Mouse (Mus musculus) intestine, postnatal 0 days (tissue): ENCODE measurements around the gene Ndufs3. TPM values are rescaled to one million over a fixed set of nuclear protein-coding genes. Genes with fewer than 3 reads are reported as not detected.

Source experiments
- ATAC-seq: fragments of 200-750 bp; cut with Nextera tagmentation; 2 replicates; pipeline ENCODE4 v1.8.0; 2017; ENCODE audit warnings: mild to moderate bottlenecking, moderate TSS enrichment, moderate library complexity
- H3K27ac ChIP-seq: fragments of 300-500 bp; sonication (generic); 2 replicates; pipeline ENCODE4 v1.5.1; 2014; ENCODE audit warnings: mild to moderate bottlenecking, low read depth, low read length, moderate library complexity
- H3K27me3 ChIP-seq: fragments of 300-500 bp; sonication (generic); replicated peaks from 2 replicates; pipeline ENCODE4 v1.6.1; 2014; ENCODE audit warnings: low read length, mixed read lengths; ENCODE audit not compliant: control insufficient read depth, insufficient read depth
- H3K36me3 ChIP-seq: fragments of 300-500 bp; sonication (generic); 2 replicates; pipeline ENCODE4 v1.6.1; 2014; ENCODE audit warnings: mild to moderate bottlenecking, moderate library complexity; ENCODE audit not compliant: control insufficient read depth, insufficient read depth
- H3K4me1 ChIP-seq: fragments of 300-500 bp; sonication (generic); replicated peaks from 2 replicates; pipeline ENCODE4 v1.6.1; 2014; ENCODE audit warnings: antibody characterized with exemption, low read length, mixed read lengths; ENCODE audit not compliant: control insufficient read depth, insufficient read depth
- H3K4me2 ChIP-seq: fragments of 300-500 bp; sonication (generic); replicated peaks from 2 replicates; pipeline ENCODE4 v1.6.1; 2014; ENCODE audit warnings: low read depth, mild to moderate bottlenecking, moderate library complexity
- H3K4me3 ChIP-seq: fragments of 300-500 bp; sonication (generic); 2 replicates; pipeline ENCODE4 v1.5.1; 2014; ENCODE audit warnings: low read depth, low read length
- H3K9ac ChIP-seq: fragments of 300-500 bp; sonication (generic); 2 replicates; pipeline ENCODE4 v1.6.1; 2014; ENCODE audit warnings: mild to moderate bottlenecking, low read depth, low read length
- H3K9me3 ChIP-seq: fragments of 300-500 bp; sonication (generic); 2 replicates; pipeline ENCODE4 v1.6.1; 2016; ENCODE audit warnings: mixed run types; ENCODE audit not compliant: control insufficient read depth
- CTCF ChIP-seq: sonication (generic); IDR thresholded peaks from 2 replicates; pipeline ENCODE4 v1.5.1; 2016; ENCODE audit warnings: low read depth, mild to moderate bottlenecking, control low read depth, antibody characterized with exemption, moderate library complexity
- WGBS: fragments of 180-500 bp; shearing (Covaris S2); extraction: QIAGEN DNeasy Blood & Tissue Kit; methylation state at CpG from one replicate; pipeline ENCODE4 v1.1.7; 2014; 5-methylcytosine and 5-hydroxymethylcytosine counted together
- polyA plus RNA-seq: library from polyadenylated mRNA; unstranded; fragments of >200 nt; fragmentation: Nextera tagmentation; extraction: Ambion mirVana; gene quantifications from 2 replicates; pipeline ENCODE4 v1.2.1, GENCODE M21; 2015

Gene Ndufs3
- polyA plus RNA-seq, 1 experiment from 2014 or later = 280 TPM

DNA sequence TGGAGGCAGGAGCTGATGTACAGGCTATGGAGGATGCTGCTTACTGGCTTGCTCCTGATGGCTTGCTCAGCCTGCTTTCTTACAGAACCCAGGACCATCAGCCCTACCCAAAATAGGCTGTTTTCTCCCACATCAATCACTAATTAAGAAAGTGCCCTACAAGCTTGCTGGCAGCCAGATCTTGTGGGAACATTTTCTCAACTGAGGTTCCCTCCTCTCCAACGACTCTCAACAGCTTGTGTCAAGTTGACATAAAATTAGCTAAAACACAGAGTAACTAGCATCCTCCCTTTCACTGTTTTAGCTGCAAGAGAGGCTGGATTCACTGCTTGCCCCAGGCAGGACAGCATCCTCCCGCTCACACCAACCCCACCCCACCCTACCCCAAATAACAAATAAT lies 22.8 kb downstream of the Ndufs3 start:
- H3K9ac ChIP-seq = no peak overlapping the region
- H3K4me1 ChIP-seq = no peaks in the 10 kb centered on the region
- H3K27me3 ChIP-seq = peaks cover 21% of the 10 kb centered on the region
- H3K9me3 ChIP-seq = no peaks in the 10 kb centered on the region
- no peak overlapping the region for H3K27ac ChIP-seq
- no peak overlapping the region for H3K4me2 ChIP-seq
- no peak overlapping the region for H3K4me3 ChIP-seq
- 79% methylated on average over 2 of the region's 2 CpGs for WGBS
- no peak for TF ChIP-seq CTCF
- H3K36me3 ChIP-seq = no peaks in the 10 kb centered on the region
- ATAC-seq = no peak

- no peaks in the 10 kb centered on the region for H3K9me3 ChIP-seq
- H3K36me3 ChIP-seq = no peaks in the 10 kb centered on the region
- no peak for TF ChIP-seq CTCF
- WGBS = 39% methylated on average over 6 of the region's 6 CpGs
- ATAC-seq = no peak
- H3K27me3 ChIP-seq = 0 out of 2 replicates have a peak, but pooled peaks cover 6% of the 10 kb centered on the region
- no peak overlapping the region for H3K9ac ChIP-seq
- no peak overlapping the region for H3K27ac ChIP-seq
- H3K4me2 ChIP-seq = no peak overlapping the region
- H3K4me3 ChIP-seq = no peak overlapping the region
- H3K4me1 ChIP-seq = no peaks in the 10 kb centered on the region
Measured at GRCm38 (mm10) chr2:90880144-90880785, 24.4 kb downstream of the Ndufs3 start.

DNA sequence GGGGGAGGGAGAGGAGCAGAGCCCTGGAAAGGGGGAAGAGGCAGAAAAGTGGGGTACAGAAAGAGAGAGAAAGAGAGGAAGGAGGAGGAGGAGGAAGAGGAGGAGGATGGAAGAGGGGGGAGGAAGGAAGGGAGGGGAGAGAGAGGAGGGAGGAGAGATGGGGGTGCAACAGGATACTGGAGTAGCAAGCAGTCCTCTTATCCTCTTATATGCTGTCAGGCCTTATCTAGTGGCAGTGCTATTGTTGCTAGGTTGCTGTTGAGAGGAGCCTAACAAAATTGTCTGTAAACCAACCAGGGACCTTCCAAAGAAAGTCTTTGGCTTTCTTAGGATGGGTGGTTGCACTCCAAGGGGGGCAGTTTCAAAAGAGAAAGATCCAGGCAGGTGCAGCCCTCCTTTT lies 25.2 kb downstream of the Ndufs3 start:
- H3K27ac ChIP-seq = no peak overlapping the region
- H3K9me3 ChIP-seq = no peaks in the 10 kb centered on the region
- H3K4me3 ChIP-seq = no peak overlapping the region
- no peak overlapping the region for H3K4me2 ChIP-seq
- H3K36me3 ChIP-seq = no peaks in the 10 kb centered on the region
- no peak for TF ChIP-seq CTCF
- no peaks in the 10 kb centered on the region for H3K27me3 ChIP-seq
- no peaks in the 10 kb centered on the region for H3K4me1 ChIP-seq
- no peak for ATAC-seq
- H3K9ac ChIP-seq = no peak overlapping the region

GRCm38 (mm10) chr2:90877584-90878259 lies 26.9 kb downstream of the Ndufs3 start:
- TF ChIP-seq CTCF = no peak
- Histone ChIP-seq H3K27me3 (no peaks in the 10 kb centered on the region), H3K27ac (no peak overlapping the region), H3K4me1 (no peaks in the 10 kb centered on the region), H3K9me3 (no peaks in the 10 kb centered on the region), H3K9ac (no peak overlapping the region), H3K36me3 (no peaks in the 10 kb centered on the region), H3K4me3 (no peak overlapping the region), H3K4me2 (no peak overlapping the region)
- ATAC-seq = no peak
- WGBS = 55% methylated on average over 5 of the region's 5 CpGs

- Histone ChIP-seq H3K9me3 (no peaks in the 10 kb centered on the region), H3K27ac (no peak overlapping the region), H3K4me1 (no peaks in the 10 kb centered on the region), H3K4me3 (no peak overlapping the region), H3K36me3 (no peaks in the 10 kb centered on the region), H3K27me3 (no peaks in the 10 kb centered on the region), H3K4me2 (no peak overlapping the region), H3K9ac (no peak overlapping the region)
- ATAC-seq = no peak
- no peak for TF ChIP-seq CTCF
- WGBS = 66% methylated on average over 2 of the region's 2 CpGs
Measured at GRCm38 (mm10) chr2:90875239-90875638, 29.4 kb downstream of the Ndufs3 start.

DNA sequence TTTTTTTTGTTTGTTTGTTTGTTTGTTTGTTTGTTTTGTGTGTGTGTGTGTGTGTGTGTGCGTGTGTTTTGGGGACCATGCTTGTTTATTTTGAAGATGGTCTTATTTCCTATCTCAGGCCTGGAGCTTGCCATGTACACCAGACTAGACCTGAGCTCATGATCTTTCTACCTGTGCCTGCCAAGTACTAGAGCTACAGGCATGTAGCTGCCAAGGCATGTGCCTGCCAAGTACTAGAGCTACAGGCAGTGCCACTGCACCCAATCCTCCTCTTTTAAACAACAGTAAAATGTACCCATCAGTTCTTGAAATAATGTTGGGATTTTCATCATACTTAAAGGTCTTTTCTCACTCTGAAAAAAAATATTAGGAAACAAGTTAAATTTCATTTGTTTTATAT lies 30.6 kb downstream of the Ndufs3 start:
- no peaks in the 10 kb centered on the region for H3K9me3 ChIP-seq
- ATAC-seq = no peak
- 75% methylated on average over 1 of the region's 1 CpGs for WGBS
- H3K27me3 ChIP-seq = no peaks in the 10 kb centered on the region
- H3K27ac ChIP-seq = no peak overlapping the region
- no peaks in the 10 kb centered on the region for H3K36me3 ChIP-seq
- H3K4me3 ChIP-seq = no peak overlapping the region
- H3K4me1 ChIP-seq = no peaks in the 10 kb centered on the region
- TF ChIP-seq CTCF = no peak
- no peak overlapping the region for H3K4me2 ChIP-seq
- no peak overlapping the region for H3K9ac ChIP-seq
